Mouse (Mus musculus) testis, adult 2 months (tissue): ENCODE data around the gene Thumpd2.

Experiments used
- CTCF ChIP-seq: fragments of 200-500 bp; IDR thresholded peaks from 2 replicates; pipeline ENCODE4 v1.5.1; 2012; ENCODE audit warnings: low read depth, mild to moderate bottlenecking, inconsistent platforms, low read length, moderate library complexity; ENCODE audit not compliant: control insufficient read depth, insufficient read depth, insufficient replicate concordance
- POLR2A ChIP-seq: fragments of 200-500 bp; IDR thresholded peaks from 2 replicates; pipeline ENCODE4 v1.6.1; 2012; ENCODE audit warnings: low read depth, mild to moderate bottlenecking, inconsistent platforms, low read length, moderate library complexity; ENCODE audit not compliant: control insufficient read depth

DNA sequence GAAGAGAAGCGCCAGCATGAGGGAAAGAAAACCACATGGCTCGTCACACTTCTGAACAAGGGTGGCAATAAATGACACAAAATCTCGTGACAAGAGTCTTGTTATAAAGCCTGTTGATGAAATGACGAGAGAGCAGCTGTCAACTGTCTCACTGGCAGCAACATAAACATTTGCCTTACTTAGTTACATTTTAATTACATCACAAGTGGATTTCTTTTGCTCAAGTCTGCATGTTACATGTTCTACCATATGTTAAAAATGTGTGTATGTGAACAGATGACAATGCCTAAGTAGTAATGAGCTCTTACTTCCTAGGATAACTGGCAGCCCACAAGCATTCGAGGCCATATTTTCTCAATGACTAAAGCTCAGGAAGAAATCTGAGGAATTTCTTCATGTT, 29.5 kb downstream of the Thumpd2 start:
- TF ChIP-seq POLR2A: no peak
- TF ChIP-seq CTCF: no peak
